Mouse (Mus musculus) testis, adult 10 weeks (tissue): ENCODE data around the gene Trrap. TPM values are rescaled to one million over a fixed set of nuclear protein-coding genes. Genes with fewer than 3 reads are reported as not detected.

Experiments used
- polyA plus RNA-seq: library from polyadenylated mRNA; stranded (reverse); fragments of 350-450 nt; fragmentation: Illumina TruSeq; extraction: RNeasy Lipid Tissue Mini Kit (QIAGEN cat#74804); gene quantifications from one replicate; pipeline ENCODE4 v1.2.3, GENCODE M21; 2014; ENCODE audit warnings: low read depth, low replicate concordance

The Trrap gene
- 15.5 TPM for polyA plus RNA-seq

GRCm38 (mm10) chr5:144767106-144767798 lies at the start of gene Trrap:
Gene Trrap (plus strand): TSS chr5:144767732.

GRCm38 (mm10) chr5:144761161-144761868 lies 6.2 kb upstream of the Trrap start, which contains the start of gene Tmem130:
Gene Tmem130 (minus strand): TSS chr5:144761818.

Other genes starting within 250 kb of the Trrap start
- gene Nptx2, start 221.8 kb upstream of the Trrap start, polyA plus RNA-seq: 1.6 TPM
- gene Tmem130, start 5.9 kb upstream of the Trrap start, polyA plus RNA-seq: 2.5 TPM
- gene Smurf1, start 198.1 kb downstream of the Trrap start, polyA plus RNA-seq: 26.5 TPM